Mouse (Mus musculus): ENCODE results near the gene Acbd5. TPM values are rescaled to one million over a fixed set of nuclear protein-coding genes. Genes with fewer than 3 reads are reported as not detected.
"Not testable (repeated sequence)": the region's sequence is repeated elsewhere in the genome, so short reads cannot be mapped to it uniquely, and the experiment has no call there.

Gene Acbd5
- polyA plus RNA-seq, 1 experiment, result 17.1 TPM

- 44% methylated on average over 3 of the region's 3 CpGs for WGBS
- DNase-seq, result no peak
- TF ChIP-seq CTCF (IDR thresholded peaks at IDR 0.05; ENCODE audit: insufficient read depth, low read length), result no peak
- no peak for TF ChIP-seq POLR2A (IDR thresholded peaks at IDR 0.05; ENCODE audit: borderline replicate concordance, extremely low read depth, low read depth, low read length)
- Histone ChIP-seq H3K4me3 (replicated peaks; ENCODE audit: extremely low read depth, low read depth, low read length) (no peak overlapping the region), H3K4me1 (ENCODE audit: control insufficient read depth, insufficient read depth, low read length) (peaks cover 26% of the 10 kb centered on the region)
These were observed 33.1 kb upstream of the Acbd5 start for GRCm38 (mm10) chr2:23034692-23035435.

GRCm38 (mm10) chr2:23035467-23035866 is 32.5 kb upstream of the Acbd5 start:
- no peak for DNase-seq
- Histone ChIP-seq H3K4me3 (replicated peaks; ENCODE audit: extremely low read depth, low read depth, low read length) (no peak overlapping the region), H3K4me1 (ENCODE audit: control insufficient read depth, insufficient read depth, low read length) (peaks cover 26% of the 10 kb centered on the region)
- 94% methylated on average over 1 of the region's 1 CpGs for WGBS
- no peak for TF ChIP-seq POLR2A (IDR thresholded peaks at IDR 0.05; ENCODE audit: borderline replicate concordance, extremely low read depth, low read depth, low read length)
- no peak for TF ChIP-seq CTCF (IDR thresholded peaks at IDR 0.05; ENCODE audit: insufficient read depth, low read length)

- H3K4me3 ChIP-seq (replicated peaks; ENCODE audit: extremely low read depth, low read depth, low read length), result peak overlapping the region; percentile 83
- under 1% methylated on average over 58 of the region's 59 CpGs for WGBS
- peaks cover 18% of the 10 kb centered on the region for H3K4me1 ChIP-seq (ENCODE audit: control insufficient read depth, insufficient read depth, low read length)
- peak; percentile 67 for DNase-seq
- no peak for TF ChIP-seq CTCF (IDR thresholded peaks at IDR 0.05; ENCODE audit: insufficient read depth, low read length)
- TF ChIP-seq POLR2A (IDR thresholded peaks at IDR 0.05; ENCODE audit: borderline replicate concordance, extremely low read depth, low read depth, low read length), result peak; percentile 68; the same call in 1 of the 2 replicates
These were observed 28.6 kb upstream of the Acbd5 start for GRCm38 (mm10) chr2:23039082-23040000.

- WGBS, result 2% methylated on average over 23 of the region's 24 CpGs
- Histone ChIP-seq H3K4me1 (ENCODE audit: control insufficient read depth, insufficient read depth, low read length) (peaks cover 17% of the 10 kb centered on the region), H3K4me3 (replicated peaks; ENCODE audit: extremely low read depth, low read depth, low read length) (peak within 1 kb of the TSS; percentile 83)
- TF ChIP-seq POLR2A (IDR thresholded peaks at IDR 0.05; ENCODE audit: borderline replicate concordance, extremely low read depth, low read depth, low read length), result peak; percentile 99
- no peak for TF ChIP-seq CTCF (IDR thresholded peaks at IDR 0.05; ENCODE audit: insufficient read depth, low read length)
- peak; percentile 88 for DNase-seq
These were observed 27.8 kb upstream of the Acbd5 start, which contains the start of gene Abi1 for GRCm38 (mm10) chr2:23040001-23040646. TSS of gene Abi1 (minus strand) at chr2:23040241.

GRCm38 (mm10) chr2:23040690-23041089 is 27.3 kb upstream of the Acbd5 start:
- WGBS, result 57% methylated on average over 7 of the region's 7 CpGs
- DNase-seq; H3K4me3 ChIP-seq (replicated peaks; ENCODE audit: extremely low read depth, low read depth, low read length): not testable (repeated sequence)
- peaks cover 16% of the 10 kb centered on the region for H3K4me1 ChIP-seq (ENCODE audit: control insufficient read depth, insufficient read depth, low read length)

GRCm38 (mm10) chr2:23041457-23041856 is 26.5 kb upstream of the Acbd5 start:
- Histone ChIP-seq H3K4me3 (replicated peaks; ENCODE audit: extremely low read depth, low read depth, low read length) (no peak overlapping the region), H3K4me1 (ENCODE audit: control insufficient read depth, insufficient read depth, low read length) (peaks cover 15% of the 10 kb centered on the region)
- DNase-seq, result no peak
- TF ChIP-seq POLR2A (IDR thresholded peaks at IDR 0.05; ENCODE audit: borderline replicate concordance, extremely low read depth, low read depth, low read length), result no peak
- no peak for TF ChIP-seq CTCF (IDR thresholded peaks at IDR 0.05; ENCODE audit: insufficient read depth, low read length)
- 36% methylated on average over 4 of the region's 4 CpGs for WGBS

- no peak for TF ChIP-seq POLR2A (IDR thresholded peaks at IDR 0.05; ENCODE audit: borderline replicate concordance, extremely low read depth, low read depth, low read length)
- TF ChIP-seq CTCF (IDR thresholded peaks at IDR 0.05; ENCODE audit: insufficient read depth, low read length), result no peak
- no peak for DNase-seq
- no peak overlapping the region for H3K4me3 ChIP-seq (replicated peaks; ENCODE audit: extremely low read depth, low read depth, low read length)
- peaks cover 10% of the 10 kb centered on the region for H3K4me1 ChIP-seq (ENCODE audit: control insufficient read depth, insufficient read depth, low read length)
- WGBS, result 62% methylated on average over 3 of the region's 3 CpGs
These were observed 25.8 kb upstream of the Acbd5 start for GRCm38 (mm10) chr2:23042189-23042588.

GRCm38 (mm10) chr2:23045703-23046102 is 22.3 kb upstream of the Acbd5 start:
- TF ChIP-seq POLR2A (IDR thresholded peaks at IDR 0.05; ENCODE audit: borderline replicate concordance, extremely low read depth, low read depth, low read length) (no peak), CTCF (IDR thresholded peaks at IDR 0.05; ENCODE audit: insufficient read depth, low read length) (no peak)
- no peak for DNase-seq
- H3K4me1 ChIP-seq (ENCODE audit: control insufficient read depth, insufficient read depth, low read length), result peaks cover 3% of the 10 kb centered on the region; the same call in 1 of the 2 replicates
- H3K4me3 ChIP-seq (replicated peaks; ENCODE audit: extremely low read depth, low read depth, low read length), result no peak overlapping the region
- WGBS, result 43% methylated on average over 1 of the region's 1 CpGs

GRCm38 (mm10) chr2:23048006-23048405 is 20.0 kb upstream of the Acbd5 start:
- TF ChIP-seq CTCF (IDR thresholded peaks at IDR 0.05; ENCODE audit: insufficient read depth, low read length) (no peak), POLR2A (IDR thresholded peaks at IDR 0.05; ENCODE audit: borderline replicate concordance, extremely low read depth, low read depth, low read length) (no peak)
- DNase-seq, result no peak
- Histone ChIP-seq H3K4me1 (ENCODE audit: control insufficient read depth, insufficient read depth, low read length) (no peaks in the 10 kb centered on the region), H3K4me3 (replicated peaks; ENCODE audit: extremely low read depth, low read depth, low read length) (no peak overlapping the region)
